Mouse (Mus musculus) hindbrain, embryonic 16.5 days (tissue): ENCODE data around the gene Spock2. TPM values are rescaled to one million over a fixed set of nuclear protein-coding genes. Genes with fewer than 3 reads are reported as not detected.
"Not testable (repeated sequence)": the region's sequence is repeated elsewhere in the genome, so short reads cannot be mapped to it uniquely, and the experiment has no call there.

Experiments
- ATAC-seq: fragments of 200-750 bp; cut with Nextera tagmentation; 2 replicates; pipeline ENCODE4 v1.8.0; 2017; ENCODE audit warnings: moderate TSS enrichment, moderate library complexity
- H3K27ac ChIP-seq: fragments of 300-500 bp; sonication (generic); 2 replicates; pipeline ENCODE4 v1.5.1; 2014; ENCODE audit warnings: low read depth, mild to moderate bottlenecking, control low read depth, low read length, moderate library complexity
- H3K27me3 ChIP-seq: fragments of 300-500 bp; sonication (generic); replicated peaks from 2 replicates; pipeline ENCODE4 v1.6.1; 2014; ENCODE audit warnings: low read length; ENCODE audit not compliant: control insufficient read depth, insufficient read depth
- H3K36me3 ChIP-seq: fragments of 300-500 bp; sonication (generic); 2 replicates; pipeline ENCODE4 v1.6.1; 2014; ENCODE audit warnings: mild to moderate bottlenecking, low read length, moderate library complexity, mixed read lengths; ENCODE audit not compliant: control insufficient read depth, insufficient read depth
- H3K4me1 ChIP-seq: fragments of 300-500 bp; sonication (generic); 2 replicates; pipeline ENCODE4 v1.6.1; 2014; ENCODE audit warnings: low read depth, low read length; ENCODE audit not compliant: control insufficient read depth, insufficient read depth
- H3K4me2 ChIP-seq: fragments of 300-500 bp; sonication (generic); 2 replicates; pipeline ENCODE4 v1.6.1; 2014; ENCODE audit warnings: mild to moderate bottlenecking, low read length, control low read depth, moderate library complexity
- H3K4me3 ChIP-seq: fragments of 300-500 bp; sonication (generic); 2 replicates; pipeline ENCODE4 v1.5.1; 2014; ENCODE audit warnings: mild to moderate bottlenecking, low read length, control low read depth, moderate library complexity
- H3K9ac ChIP-seq: fragments of 300-500 bp; sonication (generic); 2 replicates; pipeline ENCODE4 v1.6.1; 2014; ENCODE audit warnings: low read depth, mild to moderate bottlenecking, control low read depth, low read length, moderate library complexity
- H3K9me3 ChIP-seq: fragments of 300-500 bp; sonication (generic); 2 replicates; pipeline ENCODE4 v1.6.1; 2014; ENCODE audit warnings: mild to moderate bottlenecking, low read length, moderate library complexity; ENCODE audit not compliant: control insufficient read depth
- WGBS: fragments of 180-500 bp; shearing (Covaris S2); extraction: QIAGEN DNeasy Blood & Tissue Kit; methylation state at CpG from one replicate; pipeline ENCODE4 v1.1.7; 2014; 5-methylcytosine and 5-hydroxymethylcytosine counted together
- polyA plus RNA-seq: library from polyadenylated mRNA; unstranded; fragments of >200 nt; fragmentation: Nextera tagmentation; extraction: Ambion mirVana; gene quantifications from 2 replicates; pipeline ENCODE4 v1.2.1, GENCODE M21; 2015

Spock2 gene
- polyA plus RNA-seq, 1 experiment from 2014 or later: 119 TPM

DNA sequence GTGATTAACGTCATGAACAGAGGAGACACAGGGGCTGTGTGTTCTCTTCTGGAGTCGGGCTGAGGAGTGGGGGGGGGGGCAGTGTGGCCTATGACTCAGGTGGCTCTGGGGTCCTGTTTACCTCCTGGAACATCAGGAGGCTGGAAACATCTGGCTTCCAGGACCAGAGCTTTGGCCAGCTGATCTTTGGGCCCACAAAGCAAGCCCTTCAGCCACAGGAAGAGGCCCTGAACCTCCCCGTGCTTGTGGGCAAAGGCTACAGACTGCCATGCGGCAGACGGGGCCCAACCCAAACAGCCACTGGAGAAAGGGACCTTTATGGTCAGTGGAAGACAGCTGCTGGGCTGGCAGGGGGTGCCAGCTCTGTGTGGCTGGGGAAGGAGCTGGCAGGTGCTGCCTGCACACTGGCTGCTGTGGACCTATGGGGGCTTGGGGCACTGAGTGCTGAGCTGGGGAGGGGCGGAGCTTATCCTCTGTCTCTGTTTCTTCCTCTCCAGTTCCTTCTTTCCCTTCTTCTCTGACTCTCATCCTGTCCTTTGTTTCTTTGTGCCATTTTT is 45.2 kb downstream of the Spock2 start:
- Histone ChIP-seq H3K9ac (no peak overlapping the region), H3K27me3 (no peaks in the 10 kb centered on the region), H3K4me3 (no peak overlapping the region), H3K4me1 (no peaks in the 10 kb centered on the region), H3K9me3 (no peaks in the 10 kb centered on the region), H3K36me3 (no peaks in the 10 kb centered on the region), H3K4me2 (no peak overlapping the region), H3K27ac (no peak overlapping the region)
- ATAC-seq: peak; percentile 35; the same call in 1 of the 2 replicates
- 57% methylated on average over 6 of the region's 6 CpGs for WGBS

DNA sequence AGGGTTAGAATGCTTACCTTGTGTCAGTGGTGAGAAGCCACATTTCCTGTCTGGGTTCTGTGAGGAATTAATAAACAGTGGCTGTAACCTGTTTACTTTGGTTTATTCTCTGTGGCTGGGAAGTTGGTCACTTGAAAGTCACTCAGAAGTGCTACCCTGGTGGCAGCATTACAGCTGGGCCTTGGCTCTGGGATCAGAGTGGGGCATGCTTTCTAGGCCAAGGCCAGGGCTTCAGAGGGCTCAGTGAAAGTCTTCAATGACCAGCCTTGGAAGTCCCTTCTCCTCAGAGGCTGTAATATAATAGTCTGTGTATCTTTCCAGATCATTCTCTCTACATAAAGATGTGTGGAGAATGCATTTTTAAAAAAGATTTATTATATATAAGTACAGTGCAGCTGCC is 50.0 kb downstream of the Spock2 start:
- Histone ChIP-seq H3K9ac (no peak overlapping the region), H3K4me1 (no peaks in the 10 kb centered on the region)

DNA sequence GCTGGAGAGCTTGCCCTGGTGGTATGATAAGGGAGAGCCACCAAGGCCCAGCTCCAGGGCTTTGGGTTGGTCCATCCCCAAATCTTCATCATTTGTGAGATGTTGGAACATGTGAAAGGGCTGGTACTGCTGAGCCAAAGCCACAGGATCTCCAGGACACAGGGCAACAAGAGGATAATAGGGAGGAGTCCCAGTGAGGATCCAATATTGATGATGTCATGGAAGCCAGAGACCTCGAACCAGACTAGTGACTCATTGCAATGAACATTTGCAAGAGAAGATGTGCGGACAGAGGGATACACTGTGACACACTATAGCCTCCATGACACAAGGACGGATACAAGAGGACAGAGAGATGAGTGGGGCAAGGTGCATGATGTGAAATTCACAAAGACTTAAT is 52.1 kb downstream of the Spock2 start:
- Histone ChIP-seq H3K27me3 (no peaks in the 10 kb centered on the region), H3K27ac (no peak overlapping the region), H3K9me3 (no peaks in the 10 kb centered on the region), H3K4me1 (no peaks in the 10 kb centered on the region), H3K9ac (no peak overlapping the region), H3K36me3 (no peaks in the 10 kb centered on the region), H3K4me2 (no peak overlapping the region), H3K4me3 (no peak overlapping the region)
- 92% methylated on average over 3 of the region's 3 CpGs for WGBS
- ATAC-seq: no peak

More for the DNA sequence above, 50.0 kb downstream of the Spock2 start:
- Histone ChIP-seq H3K9me3 (no peaks in the 10 kb centered on the region), H3K27ac (no peak overlapping the region), H3K36me3 (no peaks in the 10 kb centered on the region), H3K4me3 (no peak overlapping the region), H3K4me2 (no peak overlapping the region), H3K27me3 (no peaks in the 10 kb centered on the region)
- no peak for ATAC-seq

DNA sequence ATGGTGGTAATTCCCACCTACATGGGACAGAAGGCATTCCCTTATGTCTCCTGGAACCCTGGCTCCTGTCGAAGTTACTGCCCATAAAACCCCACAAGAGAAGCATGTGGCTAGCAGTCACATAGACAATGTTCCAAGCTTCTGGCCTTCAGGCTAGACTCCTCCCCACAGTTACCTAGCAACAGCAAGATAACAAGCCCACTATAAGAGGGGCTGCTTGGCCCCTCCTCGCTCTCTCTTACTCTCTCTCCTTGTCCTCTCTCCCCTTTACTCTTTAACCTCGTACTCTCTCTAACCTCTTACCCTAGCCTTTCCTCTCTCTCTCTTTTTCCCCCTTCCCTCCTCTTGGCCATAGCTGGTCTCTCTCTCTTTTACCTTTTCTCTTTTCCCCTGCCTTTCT is 55.4 kb downstream of the Spock2 start:
- ATAC-seq: not testable (repeated sequence)

DNA sequence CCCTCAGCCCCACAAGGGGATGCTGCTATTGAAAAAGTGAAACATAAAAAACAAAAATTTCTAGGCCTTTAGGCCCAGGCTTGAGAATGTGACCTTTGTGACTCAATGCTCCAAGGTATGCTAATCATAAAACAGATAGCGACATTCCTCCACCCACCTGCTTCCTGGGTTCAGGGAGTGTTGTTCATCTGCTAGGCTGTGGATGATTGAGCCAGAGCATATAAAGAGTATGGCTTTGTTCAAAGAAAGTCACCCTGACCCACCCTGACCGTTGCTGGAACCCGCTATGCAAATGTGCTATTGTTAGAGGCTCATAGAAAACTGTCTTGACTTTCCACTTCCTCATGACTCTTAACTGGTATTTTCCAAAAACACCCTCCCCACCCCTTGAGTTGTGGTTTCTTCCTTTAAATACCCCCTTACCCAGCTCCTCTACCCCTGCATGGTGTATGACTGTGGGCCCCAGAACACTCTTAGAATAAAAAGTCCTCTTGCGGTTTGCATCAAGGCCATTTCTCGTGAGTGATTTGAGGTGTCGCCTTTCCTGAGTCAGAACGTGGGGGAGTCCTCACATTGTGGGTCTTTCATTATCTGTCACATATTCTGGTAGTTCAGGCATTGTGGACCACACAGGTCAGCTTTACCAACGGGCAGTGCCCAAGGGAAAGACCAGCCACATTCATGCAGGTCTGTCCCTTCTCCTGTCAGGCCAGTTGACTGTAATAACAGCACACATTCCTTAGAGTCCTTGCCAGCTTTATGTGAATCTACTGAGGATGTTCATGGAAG is 56.4 kb downstream of the Spock2 start:
- H3K36me3 ChIP-seq: not testable (repeated sequence)
- WGBS: 83% methylated on average over 8 of the region's 8 CpGs

More for the DNA sequence above, 55.4 kb downstream of the Spock2 start:
- not testable (repeated sequence) for H3K9ac ChIP-seq, H3K4me3 ChIP-seq, H3K4me2 ChIP-seq, H3K36me3 ChIP-seq, H3K27me3 ChIP-seq, H3K27ac ChIP-seq, H3K4me1 ChIP-seq, H3K9me3 ChIP-seq
- WGBS: 76% methylated on average over 3 of the region's 3 CpGs

DNA sequence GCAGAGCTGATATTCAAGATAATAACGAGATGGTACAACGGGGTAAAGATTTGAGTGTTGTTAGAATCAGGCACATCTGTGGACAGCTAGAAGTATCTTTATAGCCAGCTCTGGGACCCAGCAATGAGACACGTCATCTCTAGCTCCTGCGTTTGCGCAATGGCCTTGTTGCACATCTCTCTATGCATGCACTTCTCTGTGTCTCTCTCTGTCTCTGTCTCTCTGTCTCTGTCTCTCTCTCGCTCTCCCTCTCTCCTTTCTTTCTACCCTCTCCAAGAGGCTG is 56.9 kb downstream of the Spock2 start:
- ATAC-seq: no peak
- Histone ChIP-seq H3K27ac (no peak overlapping the region), H3K4me2 (no peak overlapping the region), H3K9ac (no peak overlapping the region), H3K27me3 (no peaks in the 10 kb centered on the region), H3K36me3 (no peaks in the 10 kb centered on the region), H3K4me3 (no peak overlapping the region), H3K9me3 (no peaks in the 10 kb centered on the region), H3K4me1 (no peaks in the 10 kb centered on the region)
- WGBS: 92% methylated on average over 6 of the region's 6 CpGs

More for the DNA sequence above, 56.4 kb downstream of the Spock2 start:
- not testable (repeated sequence) for H3K27ac ChIP-seq, H3K4me3 ChIP-seq, H3K9me3 ChIP-seq, H3K27me3 ChIP-seq, ATAC-seq, H3K4me2 ChIP-seq, H3K9ac ChIP-seq, H3K4me1 ChIP-seq

DNA sequence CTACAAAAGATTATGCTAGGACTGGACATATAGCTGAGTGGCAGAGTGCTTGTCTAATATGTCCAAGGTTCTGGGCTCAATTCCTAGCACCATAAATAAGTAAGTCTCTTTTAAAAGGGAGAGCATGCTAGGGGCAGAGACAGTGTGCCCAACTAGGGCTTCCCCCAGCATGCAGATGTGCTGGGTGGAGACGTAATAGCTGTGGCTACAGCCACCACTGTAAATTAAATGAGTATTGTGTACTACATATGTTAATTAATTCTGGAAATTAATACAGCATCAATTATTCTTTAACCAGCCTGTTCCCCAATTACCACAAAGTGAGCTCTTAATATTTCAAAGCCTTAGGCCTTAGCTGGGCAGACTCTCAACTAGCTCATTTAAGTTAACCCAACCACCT is 58.9 kb downstream of the Spock2 start:
- WGBS: 67% methylated on average over 1 of the region's 1 CpGs

DNA sequence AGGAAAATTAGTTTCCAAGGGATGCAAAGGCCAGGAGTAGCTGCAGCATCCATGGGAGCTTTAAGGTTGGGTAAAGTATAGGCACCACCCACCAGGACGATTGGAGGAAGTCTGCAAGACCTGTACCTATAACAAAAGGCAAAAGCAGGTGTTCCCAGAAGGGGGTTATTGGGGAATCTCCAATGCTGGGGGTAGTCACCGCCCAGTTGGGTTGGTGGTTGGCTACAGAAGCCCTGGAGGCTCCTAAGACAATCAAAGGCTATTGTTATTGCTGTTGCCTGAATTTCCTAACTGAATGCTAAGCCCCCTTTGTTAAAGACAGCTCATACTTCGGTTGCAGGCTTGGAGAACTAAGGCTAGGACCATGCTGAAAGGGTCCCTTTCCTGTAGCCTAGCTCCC is 60.0 kb downstream of the Spock2 start:
- Histone ChIP-seq H3K9me3 (no peaks in the 10 kb centered on the region), H3K36me3 (no peaks in the 10 kb centered on the region)
- ATAC-seq: no peak

More for the DNA sequence above, 58.9 kb downstream of the Spock2 start:
- H3K27ac ChIP-seq: no peak overlapping the region
- H3K9me3 ChIP-seq: no peaks in the 10 kb centered on the region
- no peaks in the 10 kb centered on the region for H3K36me3 ChIP-seq
- no peak overlapping the region for H3K9ac ChIP-seq
- no peaks in the 10 kb centered on the region for H3K4me1 ChIP-seq
- H3K4me3 ChIP-seq: no peak overlapping the region
- no peak overlapping the region for H3K4me2 ChIP-seq
- no peak for ATAC-seq
- no peaks in the 10 kb centered on the region for H3K27me3 ChIP-seq

DNA sequence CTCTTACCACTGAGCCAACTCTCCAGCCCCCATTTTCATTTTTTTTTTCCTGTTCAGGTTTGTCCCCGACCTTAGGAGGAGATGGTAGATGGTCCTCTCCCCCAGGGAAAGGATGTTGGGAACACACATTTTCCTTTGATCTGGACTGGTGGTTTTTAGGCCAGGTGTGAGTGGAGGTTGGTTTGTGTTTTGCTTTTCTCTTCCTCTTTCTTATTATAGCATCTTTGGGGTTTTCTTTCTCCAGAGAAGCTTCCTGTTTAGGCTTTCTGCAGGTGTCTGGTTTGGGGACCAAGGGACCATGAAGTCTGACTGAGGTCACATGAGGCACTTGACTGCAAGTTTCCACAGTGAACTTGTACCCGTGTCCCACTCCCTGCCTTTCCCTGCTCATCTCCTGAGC is 62.3 kb downstream of the Spock2 start:
- Histone ChIP-seq H3K4me3 (no peak overlapping the region), H3K9me3 (no peaks in the 10 kb centered on the region)
- 89% methylated on average over 2 of the region's 2 CpGs for WGBS

More for the DNA sequence above, 60.0 kb downstream of the Spock2 start:
- 33% methylated on average over 3 of the region's 3 CpGs for WGBS
- Histone ChIP-seq H3K27ac (no peak overlapping the region), H3K9ac (no peak overlapping the region), H3K4me1 (no peaks in the 10 kb centered on the region), H3K4me2 (no peak overlapping the region), H3K4me3 (no peak overlapping the region), H3K27me3 (no peaks in the 10 kb centered on the region)

More for the DNA sequence above, 62.3 kb downstream of the Spock2 start:
- H3K4me1 ChIP-seq: peaks cover 3% of the 10 kb centered on the region
- no peaks in the 10 kb centered on the region for H3K36me3 ChIP-seq
- no peak for ATAC-seq
- no peak overlapping the region for H3K27ac ChIP-seq
- H3K4me2 ChIP-seq: no peak overlapping the region
- no peaks in the 10 kb centered on the region for H3K27me3 ChIP-seq
- no peak overlapping the region for H3K9ac ChIP-seq
